Mouse (Mus musculus): ENCODE results near the gene Ugt1a6b. TPM values are rescaled to one million over a fixed set of nuclear protein-coding genes. Genes with fewer than 3 reads are reported as not detected.
"Not testable (repeated sequence)": the region's sequence is repeated elsewhere in the genome, so short reads cannot be mapped to it uniquely, and the experiment has no call there.

Gene Ugt1a6b
- total and polyA plus RNA-seq, 3 experiments: 0.64 to 1.8 (median 1.4) TPM

DNA sequence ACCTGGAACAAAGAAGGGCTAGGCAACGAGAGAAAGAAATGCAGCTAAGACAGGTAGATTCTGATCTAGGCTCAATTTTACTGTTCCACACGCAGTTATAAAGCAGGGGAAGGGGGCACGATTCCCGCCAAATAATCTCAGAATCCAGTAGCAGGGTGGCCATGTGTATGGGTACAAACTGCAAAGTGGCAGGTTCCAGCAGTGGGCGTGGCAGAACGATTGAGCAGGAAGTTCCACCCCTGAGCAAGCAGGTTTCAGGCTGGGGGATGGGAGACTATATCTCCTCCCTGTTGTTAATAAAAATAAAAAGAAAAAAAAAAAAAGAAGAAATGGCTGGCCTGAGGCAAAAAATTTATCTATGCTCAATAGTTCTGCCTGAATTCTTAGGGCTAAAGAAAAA lies 9.7 kb downstream of the Ugt1a6b start:
- intact Hi-C loops (cut with DNase I); H3K9ac ChIP-seq (ENCODE audit: low read depth, low read length); DNase-seq; H3K79me2 ChIP-seq (replicated peaks; ENCODE audit: control insufficient read depth, insufficient read depth, low read length); H3K4me1 ChIP-seq (ENCODE audit: control insufficient read depth, insufficient read depth, low read length); H3K27me3 ChIP-seq (ENCODE audit: control insufficient read depth, insufficient read depth, low read length); H3K4me3 ChIP-seq; H3K27ac ChIP-seq; H3K36me3 ChIP-seq (ENCODE audit: control insufficient read depth, insufficient read depth, low read length): not testable (repeated sequence)
- 86% methylated on average over 6 of the region's 6 CpGs for WGBS

DNA sequence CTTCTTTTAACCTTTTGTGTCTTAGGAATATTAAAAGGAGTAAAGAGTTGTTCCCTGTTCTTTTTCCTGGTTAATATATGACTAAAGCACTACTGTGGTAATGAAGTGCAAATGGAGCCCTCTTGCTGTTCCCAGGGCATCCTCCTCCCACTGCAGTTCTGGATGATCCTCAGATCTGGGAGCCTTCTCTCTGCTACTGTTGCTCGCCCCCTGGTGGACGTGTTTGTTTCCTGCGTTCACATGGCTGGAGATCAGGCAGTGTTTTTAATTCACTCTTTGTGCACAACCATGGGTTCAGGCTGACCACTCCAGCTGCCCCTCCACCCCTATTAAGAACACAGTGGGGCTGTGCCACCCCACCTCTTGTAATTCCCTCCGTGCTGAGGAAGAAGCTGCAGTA lies 17.5 kb downstream of the Ugt1a6b start:
- H3K79me2 ChIP-seq (replicated peaks; ENCODE audit: control insufficient read depth, insufficient read depth, low read length); H3K27me3 ChIP-seq (ENCODE audit: control insufficient read depth, insufficient read depth, low read length); intact Hi-C loops (cut with DNase I); H3K4me3 ChIP-seq; H3K9ac ChIP-seq (ENCODE audit: low read depth, low read length); DNase-seq; H3K36me3 ChIP-seq (ENCODE audit: control insufficient read depth, insufficient read depth, low read length); H3K4me1 ChIP-seq (ENCODE audit: control insufficient read depth, insufficient read depth, low read length); H3K27ac ChIP-seq: not testable (repeated sequence)
- WGBS: 7% methylated on average over 4 of the region's 4 CpGs
- peak; percentile 47; the same call in 1 of the 2 replicates for TF ChIP-seq CTCF (IDR thresholded peaks at IDR 0.05)

DNA sequence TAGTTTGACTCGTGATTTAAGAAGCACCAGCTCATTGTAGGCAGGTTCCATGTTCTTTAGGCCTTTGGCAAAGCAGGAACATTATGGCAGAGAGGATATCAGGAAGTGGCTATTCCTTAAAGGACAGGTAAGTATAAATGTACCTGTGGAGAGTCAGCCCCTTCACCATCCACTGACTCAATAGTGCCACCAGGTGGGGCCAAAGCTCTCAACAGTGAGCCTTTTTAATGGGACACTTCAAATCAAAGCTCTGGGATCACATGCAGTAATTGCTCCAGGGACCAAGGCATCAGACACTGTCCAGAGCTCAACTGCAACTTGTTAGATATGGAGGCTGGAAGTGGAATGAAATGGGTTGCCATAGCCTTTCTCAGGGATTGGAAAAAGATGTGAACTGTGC lies 18.5 kb downstream of the Ugt1a6b start:
- H3K4me1 ChIP-seq (ENCODE audit: control insufficient read depth, insufficient read depth, low read length); intact Hi-C loops (cut with DNase I); H3K79me2 ChIP-seq (replicated peaks; ENCODE audit: control insufficient read depth, insufficient read depth, low read length); H3K27me3 ChIP-seq (ENCODE audit: control insufficient read depth, insufficient read depth, low read length); H3K27ac ChIP-seq; H3K9ac ChIP-seq (ENCODE audit: low read depth, low read length); H3K36me3 ChIP-seq (ENCODE audit: control insufficient read depth, insufficient read depth, low read length); H3K4me3 ChIP-seq; DNase-seq: not testable (repeated sequence)
- WGBS: no CpG with 5 or more reads among the region's 1 CpGs

DNA sequence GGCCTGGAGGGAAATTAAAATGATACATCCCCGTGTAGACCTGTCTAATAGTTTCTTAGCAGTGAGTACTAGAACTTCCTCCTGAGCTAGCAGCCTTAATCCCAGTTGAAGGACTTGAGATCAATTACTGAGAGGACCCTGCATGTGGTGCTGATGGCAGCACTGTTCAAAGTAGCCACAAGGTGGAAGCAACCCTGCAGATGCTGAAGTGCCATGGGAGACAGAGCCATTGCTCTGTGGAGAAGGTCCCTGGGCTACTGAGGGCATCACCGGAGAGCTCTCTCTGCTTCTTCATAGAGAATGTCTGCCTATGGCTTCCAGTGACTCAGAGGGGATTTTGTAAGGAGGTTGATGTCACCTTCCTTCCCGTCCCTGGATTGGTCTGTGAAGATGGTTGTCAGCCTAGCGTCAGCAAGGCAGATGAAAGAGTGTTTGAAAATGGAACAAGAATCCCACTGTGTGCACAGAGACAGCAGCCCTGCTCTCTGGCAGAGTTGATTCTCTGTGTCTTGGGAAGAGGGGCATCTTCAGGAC lies 22.8 kb downstream of the Ugt1a6b start:
- H3K9ac ChIP-seq (ENCODE audit: low read depth, low read length); H3K79me2 ChIP-seq (replicated peaks; ENCODE audit: control insufficient read depth, insufficient read depth, low read length); H3K27me3 ChIP-seq (ENCODE audit: control insufficient read depth, insufficient read depth, low read length); H3K4me1 ChIP-seq (ENCODE audit: control insufficient read depth, insufficient read depth, low read length); DNase-seq; intact Hi-C loops (cut with DNase I); H3K27ac ChIP-seq; H3K36me3 ChIP-seq (ENCODE audit: control insufficient read depth, insufficient read depth, low read length); H3K4me3 ChIP-seq: not testable (repeated sequence)
- 74% methylated on average over 4 of the region's 4 CpGs for WGBS

DNA sequence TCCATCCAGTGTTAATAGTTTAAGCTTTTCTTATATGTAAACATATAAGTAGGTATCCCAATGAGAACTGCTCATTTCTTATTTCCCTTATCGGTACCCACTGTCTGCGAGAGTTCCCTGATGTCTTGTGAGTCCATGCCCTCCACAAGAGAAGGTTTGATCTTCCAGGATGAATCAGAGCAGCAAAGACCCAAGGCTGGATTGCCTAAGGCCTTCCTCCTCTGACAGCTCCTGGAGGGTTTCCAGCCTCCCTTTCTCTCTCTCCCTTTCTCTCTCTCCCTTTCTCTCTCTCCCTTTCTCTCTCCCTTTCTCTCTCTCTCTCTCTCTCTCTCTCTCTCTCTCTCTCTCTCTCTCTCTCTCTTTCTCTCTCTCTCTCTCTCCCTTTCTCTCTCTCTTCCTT lies 26.0 kb downstream of the Ugt1a6b start:
- H3K4me1 ChIP-seq (ENCODE audit: control insufficient read depth, insufficient read depth, low read length); DNase-seq; H3K79me2 ChIP-seq (replicated peaks; ENCODE audit: control insufficient read depth, insufficient read depth, low read length); intact Hi-C loops (cut with DNase I); H3K27me3 ChIP-seq (ENCODE audit: control insufficient read depth, insufficient read depth, low read length); H3K36me3 ChIP-seq (ENCODE audit: control insufficient read depth, insufficient read depth, low read length); H3K9ac ChIP-seq (ENCODE audit: low read depth, low read length); H3K27ac ChIP-seq; H3K4me3 ChIP-seq: not testable (repeated sequence)
- WGBS: 76% methylated on average over 2 of the region's 2 CpGs

DNA sequence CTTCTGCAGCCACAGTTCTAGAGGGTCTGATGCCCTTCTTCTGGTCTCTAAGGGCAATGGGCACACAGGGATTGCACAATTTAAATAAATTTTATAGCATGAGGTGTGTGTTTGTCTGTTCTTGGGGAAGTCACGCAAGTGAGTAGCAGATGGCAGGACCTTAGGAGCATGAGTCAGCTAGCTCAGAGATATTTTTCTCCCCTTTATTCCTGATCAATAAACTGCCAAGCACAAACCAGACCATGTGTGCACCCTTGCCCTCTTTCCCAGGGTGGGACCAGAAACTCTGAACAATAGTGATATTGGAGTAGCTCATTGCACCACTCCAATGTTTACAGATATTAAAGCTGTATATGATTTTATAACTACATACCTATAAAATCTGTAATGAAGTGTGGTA lies 27.2 kb downstream of the Ugt1a6b start:
- WGBS: 82% methylated on average over 1 of the region's 1 CpGs
- DNase-seq; H3K27me3 ChIP-seq (ENCODE audit: control insufficient read depth, insufficient read depth, low read length); H3K4me1 ChIP-seq (ENCODE audit: control insufficient read depth, insufficient read depth, low read length); H3K4me3 ChIP-seq; H3K9ac ChIP-seq (ENCODE audit: low read depth, low read length); intact Hi-C loops (cut with DNase I); H3K79me2 ChIP-seq (replicated peaks; ENCODE audit: control insufficient read depth, insufficient read depth, low read length); H3K36me3 ChIP-seq (ENCODE audit: control insufficient read depth, insufficient read depth, low read length); H3K27ac ChIP-seq: not testable (repeated sequence)

DNA sequence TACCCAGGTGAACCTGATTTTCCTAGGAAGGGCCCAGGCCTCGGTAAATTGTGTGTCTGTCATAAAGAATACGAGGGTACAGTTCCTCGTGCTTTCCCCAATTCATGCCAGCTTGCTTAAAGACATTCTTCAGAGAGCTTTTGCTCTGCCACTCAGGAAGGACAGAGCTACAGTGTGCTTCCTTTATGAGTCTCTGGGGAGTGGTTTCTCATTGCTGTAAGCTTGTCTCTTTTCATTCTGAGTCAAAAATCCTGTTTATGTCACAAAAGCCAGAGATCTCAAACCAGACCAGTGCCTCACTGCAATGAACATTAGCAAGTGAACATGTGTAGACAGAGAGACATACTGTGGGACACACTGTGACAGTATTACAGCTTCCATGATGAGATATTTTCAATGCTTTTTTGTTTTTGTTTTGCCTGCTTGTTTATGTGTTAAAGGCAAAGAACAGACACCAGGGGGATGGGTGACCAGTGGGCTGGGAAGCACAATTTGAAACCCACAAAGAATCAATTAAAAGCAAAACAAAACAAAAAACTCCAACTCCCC lies 30.9 kb downstream of the Ugt1a6b start:
- WGBS: 37% methylated on average over 3 of the region's 3 CpGs
- intact Hi-C loops (cut with DNase I): no loop called here
- H3K27ac ChIP-seq: no peak overlapping the region

DNA sequence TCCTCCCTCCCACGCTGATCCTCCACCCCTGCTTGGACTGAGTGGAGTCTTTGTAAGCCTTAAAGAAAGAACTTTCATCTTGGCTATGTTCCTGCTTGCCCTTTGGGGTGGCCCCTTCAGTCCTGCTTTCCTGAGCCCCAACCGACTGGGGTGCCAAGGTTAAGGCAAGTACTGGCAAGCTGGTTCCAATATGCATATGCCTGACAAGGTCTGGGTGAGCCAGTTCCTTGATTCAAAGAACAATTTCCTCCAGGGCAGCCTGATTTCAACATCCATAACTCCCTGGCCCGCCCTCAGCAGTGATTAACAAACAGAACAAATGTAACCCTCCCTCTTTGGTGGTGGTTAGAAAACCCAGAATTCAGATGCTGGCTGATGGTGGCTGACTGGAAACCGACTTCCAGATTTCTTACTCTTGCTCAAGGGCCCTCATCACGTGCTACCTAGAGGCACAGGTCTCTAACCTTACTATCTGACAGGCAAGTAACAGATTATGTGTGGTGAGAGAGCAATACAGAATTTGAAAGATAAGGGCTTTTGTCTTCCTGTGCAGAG lies 31.5 kb downstream of the Ugt1a6b start, which contains the start of gene Ugt1a6a:
Gene Ugt1a6a (plus strand): TSS at position 353 of the 555 bp plus-strand sequence.
- H3K36me3 ChIP-seq (ENCODE audit: control insufficient read depth, insufficient read depth, low read length); intact Hi-C loops (cut with DNase I); H3K27me3 ChIP-seq (ENCODE audit: control insufficient read depth, insufficient read depth, low read length); H3K27ac ChIP-seq; H3K9ac ChIP-seq (ENCODE audit: low read depth, low read length); H3K4me1 ChIP-seq (ENCODE audit: control insufficient read depth, insufficient read depth, low read length); H3K79me2 ChIP-seq (replicated peaks; ENCODE audit: control insufficient read depth, insufficient read depth, low read length); H3K4me3 ChIP-seq: not testable (repeated sequence)
- peak; percentile 46 to 54 for DNase-seq
- 30% methylated on average over 5 of the region's 5 CpGs for WGBS

More for the DNA sequence above, 30.9 kb downstream of the Ugt1a6b start:
- no peaks in the 10 kb centered on the region for H3K27me3 ChIP-seq (ENCODE audit: control insufficient read depth, insufficient read depth, low read length)
- H3K79me2 ChIP-seq (replicated peaks; ENCODE audit: control insufficient read depth, insufficient read depth, low read length): no peaks in the 10 kb centered on the region
- no peak overlapping the region for H3K4me3 ChIP-seq
- no peak for DNase-seq
- no peak overlapping the region for H3K9ac ChIP-seq (ENCODE audit: low read depth, low read length)
- H3K36me3 ChIP-seq (ENCODE audit: control insufficient read depth, insufficient read depth, low read length): no peaks in the 10 kb centered on the region
- H3K4me1 ChIP-seq (ENCODE audit: control insufficient read depth, insufficient read depth, low read length): peaks cover 2% of the 10 kb centered on the region; the same call in 1 of the 2 replicates
- TF ChIP-seq CTCF (IDR thresholded peaks at IDR 0.05) (no peak), EP300 (IDR thresholded peaks at IDR 0.05; ENCODE audit: insufficient read depth, low read depth, low read length) (no peak)

DNA sequence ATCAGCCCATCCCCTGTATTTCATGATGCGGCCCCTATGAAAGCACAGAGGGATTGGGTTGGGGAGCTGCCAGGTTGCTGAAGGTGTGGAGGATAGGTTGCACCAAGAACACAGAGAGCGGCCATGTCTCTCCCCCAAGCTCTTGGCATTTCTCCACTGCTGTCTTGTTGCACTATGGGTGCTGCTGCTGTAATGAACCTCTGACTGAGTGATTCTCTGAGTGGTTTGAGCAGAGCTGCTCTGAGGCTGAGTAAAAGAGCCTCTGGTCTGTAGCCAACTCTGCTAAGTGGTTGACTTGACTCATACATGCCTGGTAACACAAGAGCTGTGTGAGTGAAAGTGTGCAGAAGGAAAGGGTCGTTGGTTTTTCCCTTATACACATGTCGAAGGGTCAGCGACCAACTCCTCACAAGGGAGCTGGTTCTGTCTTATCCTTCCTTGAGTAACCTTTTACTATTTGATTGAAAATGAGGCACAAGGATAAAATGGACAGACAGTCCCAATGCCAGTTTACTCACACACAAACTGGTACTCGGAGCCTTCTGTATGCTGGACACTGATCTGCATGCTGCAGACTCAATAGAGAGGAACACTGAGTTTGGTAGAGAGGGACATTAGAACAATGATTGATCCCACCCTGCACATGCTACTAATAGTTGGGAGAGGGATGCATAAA lies 32.3 kb downstream of the Ugt1a6b start:
- H3K4me3 ChIP-seq; H3K27me3 ChIP-seq (ENCODE audit: control insufficient read depth, insufficient read depth, low read length); DNase-seq; intact Hi-C loops (cut with DNase I); H3K9ac ChIP-seq (ENCODE audit: low read depth, low read length); H3K27ac ChIP-seq; H3K36me3 ChIP-seq (ENCODE audit: control insufficient read depth, insufficient read depth, low read length); H3K79me2 ChIP-seq (replicated peaks; ENCODE audit: control insufficient read depth, insufficient read depth, low read length); H3K4me1 ChIP-seq (ENCODE audit: control insufficient read depth, insufficient read depth, low read length): not testable (repeated sequence)
- 80% methylated on average over 6 of the region's 6 CpGs for WGBS

Measured in heart, adult 2 months (tissue).